Mouse (Mus musculus) stomach, embryonic 14.5 days (tissue): ENCODE measurements around the gene Rsph14. TPM values are rescaled to one million over a fixed set of nuclear protein-coding genes. Genes with fewer than 3 reads are reported as not detected.

Source experiments
- ATAC-seq: fragments of 200-750 bp; cut with Nextera tagmentation; 2 replicates; pipeline ENCODE4 v1.8.0; 2017; ENCODE audit warnings: low read depth, moderate TSS enrichment; ENCODE audit not compliant: insufficient number of reproducible peaks, insufficient read depth, low FRiP score
- H3K27ac ChIP-seq: fragments of 300-500 bp; sonication (generic); 2 replicates; pipeline ENCODE4 v1.5.1; 2014; ENCODE audit warnings: mild to moderate bottlenecking, low read length, moderate library complexity, mixed read lengths
- H3K27me3 ChIP-seq: fragments of 300-500 bp; sonication (generic); 2 replicates; pipeline ENCODE4 v1.6.1; 2014; ENCODE audit warnings: low read length, control low read depth, mixed read lengths; ENCODE audit not compliant: control insufficient read depth, insufficient read depth
- H3K36me3 ChIP-seq: fragments of 300-500 bp; sonication (generic); 2 replicates; pipeline ENCODE4 v1.6.1; 2014; ENCODE audit warnings: mild to moderate bottlenecking, control low read depth, low read length, moderate library complexity, mixed read lengths; ENCODE audit not compliant: control insufficient read depth, insufficient read depth
- H3K4me1 ChIP-seq: fragments of 300-500 bp; sonication (generic); 2 replicates; pipeline ENCODE4 v1.6.1; 2014; ENCODE audit warnings: low read length, control low read depth, mixed read lengths; ENCODE audit not compliant: control insufficient read depth, insufficient read depth
- H3K4me2 ChIP-seq: fragments of 300-500 bp; sonication (generic); replicated peaks from 2 replicates; pipeline ENCODE4 v1.6.1; 2014; ENCODE audit warnings: low read depth, low read length, control low read depth
- H3K4me3 ChIP-seq: fragments of 300-500 bp; sonication (generic); 2 replicates; pipeline ENCODE4 v1.5.1; 2014; ENCODE audit warnings: low read depth, low read length, control low read depth
- H3K9ac ChIP-seq: fragments of 300-500 bp; sonication (generic); replicated peaks from 2 replicates; pipeline ENCODE4 v1.6.1; 2014; ENCODE audit warnings: low read depth, mild to moderate bottlenecking, control low read depth, low read length, moderate library complexity, mixed read lengths
- H3K9me3 ChIP-seq: fragments of 300-500 bp; sonication (generic); 2 replicates; pipeline ENCODE4 v1.6.1; 2016; ENCODE audit warnings: low read depth, low read length, control low read depth; ENCODE audit not compliant: control insufficient read depth
- WGBS: fragments of 180-500 bp; shearing (Covaris S2); extraction: QIAGEN DNeasy Blood & Tissue Kit; methylation state at CpG from one replicate; pipeline ENCODE4 v1.1.7; 2014; 5-methylcytosine and 5-hydroxymethylcytosine counted together
- polyA plus RNA-seq: library from polyadenylated mRNA; unstranded; fragments of >200 nt; fragmentation: Nextera tagmentation; extraction: Ambion mirVana; gene quantifications from 2 replicates; pipeline ENCODE4 v1.2.1, GENCODE M21; 2014

Gene Rsph14
- polyA plus RNA-seq, 1 experiment from 2014 or later: not detected

- Histone ChIP-seq H3K9me3 (no peaks in the 10 kb centered on the region), H3K27me3 (no peaks in the 10 kb centered on the region), H3K4me1 (peaks cover 27% of the 10 kb centered on the region), H3K9ac (no peak overlapping the region), H3K27ac (no peak overlapping the region), H3K36me3 (no peaks in the 10 kb centered on the region), H3K4me2 (peak overlapping the region; percentile 93), H3K4me3 (0 out of 2 replicates have a peak overlapping the region, but pooled peaks have one; percentile 6)
- 34% methylated on average over 9 of the region's 9 CpGs for WGBS
- no peak for ATAC-seq
These were observed 26.5 kb upstream of the Rsph14 start for GRCm38 (mm10) chr10:75058761-75059395.

GRCm38 (mm10) chr10:75058336-75058735, 25.9 kb upstream of the Rsph14 start:
- no peaks in the 10 kb centered on the region for H3K27me3 ChIP-seq
- H3K9me3 ChIP-seq: no peaks in the 10 kb centered on the region
- 61% methylated on average over 8 of the region's 8 CpGs for WGBS
- no peak for ATAC-seq
- no peak overlapping the region for H3K9ac ChIP-seq
- no peak overlapping the region for H3K4me3 ChIP-seq
- no peak overlapping the region for H3K4me2 ChIP-seq
- H3K27ac ChIP-seq: no peak overlapping the region
- H3K4me1 ChIP-seq: peaks cover 22% of the 10 kb centered on the region
- no peaks in the 10 kb centered on the region for H3K36me3 ChIP-seq

GRCm38 (mm10) chr10:75056255-75056654, 23.9 kb upstream of the Rsph14 start:
- 31% methylated on average over 4 of the region's 4 CpGs for WGBS
- Histone ChIP-seq H3K9ac (no peak overlapping the region), H3K4me3 (no peak overlapping the region), H3K4me1 (peaks cover 9% of the 10 kb centered on the region; the same call in 1 of the 2 replicates), H3K4me2 (no peak overlapping the region), H3K27ac (no peak overlapping the region), H3K36me3 (no peaks in the 10 kb centered on the region), H3K9me3 (no peaks in the 10 kb centered on the region), H3K27me3 (no peaks in the 10 kb centered on the region)
- ATAC-seq: no peak

- 71% methylated on average over 5 of the region's 5 CpGs for WGBS
- Histone ChIP-seq H3K27me3 (no peaks in the 10 kb centered on the region), H3K27ac (no peak overlapping the region), H3K4me3 (no peak overlapping the region), H3K4me1 (peaks cover 9% of the 10 kb centered on the region; the same call in 1 of the 2 replicates), H3K4me2 (no peak overlapping the region), H3K36me3 (no peaks in the 10 kb centered on the region), H3K9me3 (no peaks in the 10 kb centered on the region), H3K9ac (no peak overlapping the region)
- ATAC-seq: no peak
These were observed 23.3 kb upstream of the Rsph14 start for GRCm38 (mm10) chr10:75055672-75056071.

GRCm38 (mm10) chr10:75054125-75054524, 21.7 kb upstream of the Rsph14 start:
- no peaks in the 10 kb centered on the region for H3K36me3 ChIP-seq
- WGBS: 55% methylated on average over 6 of the region's 6 CpGs

GRCm38 (mm10) chr10:75053655-75054054, 21.3 kb upstream of the Rsph14 start:
- Histone ChIP-seq H3K27me3 (no peaks in the 10 kb centered on the region), H3K9me3 (no peaks in the 10 kb centered on the region), H3K36me3 (no peaks in the 10 kb centered on the region), H3K4me3 (no peak overlapping the region), H3K27ac (no peak overlapping the region), H3K4me1 (peaks cover 7% of the 10 kb centered on the region; the same call in 1 of the 2 replicates), H3K4me2 (no peak overlapping the region), H3K9ac (no peak overlapping the region)
- WGBS: 50% methylated on average over 4 of the region's 4 CpGs
- no peak for ATAC-seq

More at GRCm38 (mm10) chr10:75054125-75054524, 21.7 kb upstream of the Rsph14 start:
- ATAC-seq: no peak
- H3K4me3 ChIP-seq: no peak overlapping the region
- H3K9ac ChIP-seq: no peak overlapping the region
- H3K4me2 ChIP-seq: no peak overlapping the region
- H3K4me1 ChIP-seq: peaks cover 7% of the 10 kb centered on the region; the same call in 1 of the 2 replicates
- H3K27ac ChIP-seq: no peak overlapping the region
- no peaks in the 10 kb centered on the region for H3K27me3 ChIP-seq
- no peaks in the 10 kb centered on the region for H3K9me3 ChIP-seq

GRCm38 (mm10) chr10:75052902-75053301, 20.5 kb upstream of the Rsph14 start:
- no peaks in the 10 kb centered on the region for H3K27me3 ChIP-seq
- H3K27ac ChIP-seq: no peak overlapping the region
- 79% methylated on average over 8 of the region's 8 CpGs for WGBS
- H3K4me3 ChIP-seq: no peak overlapping the region
- no peak overlapping the region for H3K4me2 ChIP-seq
- H3K36me3 ChIP-seq: no peaks in the 10 kb centered on the region
- H3K4me1 ChIP-seq: peaks cover 7% of the 10 kb centered on the region; the same call in 1 of the 2 replicates
- ATAC-seq: no peak
- no peak overlapping the region for H3K9ac ChIP-seq
- H3K9me3 ChIP-seq: no peaks in the 10 kb centered on the region

- Histone ChIP-seq H3K27me3 (no peaks in the 10 kb centered on the region), H3K4me3 (no peak overlapping the region), H3K9me3 (no peaks in the 10 kb centered on the region), H3K9ac (no peak overlapping the region), H3K27ac (no peak overlapping the region), H3K4me1 (peaks cover 7% of the 10 kb centered on the region; the same call in 1 of the 2 replicates), H3K36me3 (no peaks in the 10 kb centered on the region), H3K4me2 (no peak overlapping the region)
- no peak for ATAC-seq
- 91% methylated on average over 21 of the region's 21 CpGs for WGBS
These were observed 19.1 kb upstream of the Rsph14 start for GRCm38 (mm10) chr10:75051364-75052074.
